Mouse (Mus musculus) intestine, embryonic 15.5 days (tissue): ENCODE results near the gene Hist1h3c. TPM values are rescaled to one million over a fixed set of nuclear protein-coding genes. Genes with fewer than 3 reads are reported as not detected.

Experiments
- ATAC-seq: fragments of 200-750 bp; cut with Nextera tagmentation; 2 replicates; pipeline ENCODE4 v1.8.0; 2017; ENCODE audit warnings: moderate TSS enrichment, moderate library complexity
- H3K27ac ChIP-seq: fragments of 300-500 bp; sonication (generic); 2 replicates; pipeline ENCODE4 v1.5.1; 2015; ENCODE audit warnings: mild to moderate bottlenecking, inconsistent platforms
- H3K27me3 ChIP-seq: fragments of 300-500 bp; sonication (generic); replicated peaks from 2 replicates; pipeline ENCODE4 v1.6.1; 2015; ENCODE audit warnings: inconsistent platforms
- H3K36me3 ChIP-seq: fragments of 300-500 bp; sonication (generic); 2 replicates; pipeline ENCODE4 v1.6.1; 2015; ENCODE audit warnings: inconsistent platforms
- H3K4me1 ChIP-seq: fragments of 300-500 bp; sonication (generic); replicated peaks from 2 replicates; pipeline ENCODE4 v1.6.1; 2015; ENCODE audit warnings: inconsistent platforms
- H3K4me2 ChIP-seq: fragments of 300-500 bp; sonication (generic); replicated peaks from 2 replicates; pipeline ENCODE4 v1.6.1; 2015; ENCODE audit warnings: mild to moderate bottlenecking, inconsistent platforms
- H3K4me3 ChIP-seq: fragments of 300-500 bp; sonication (generic); replicated peaks from 2 replicates; pipeline ENCODE4 v1.5.1; 2015; ENCODE audit warnings: inconsistent platforms
- H3K9ac ChIP-seq: fragments of 300-500 bp; sonication (generic); 2 replicates; pipeline ENCODE4 v1.6.1; 2015; ENCODE audit warnings: inconsistent platforms
- H3K9me3 ChIP-seq: fragments of 300-500 bp; sonication (generic); 2 replicates; pipeline ENCODE4 v1.6.1; 2016; ENCODE audit warnings: inconsistent platforms
- WGBS: fragments of 180-500 bp; shearing (Covaris S2); methylation state at CpG from one replicate; pipeline ENCODE4 v1.1.7; 2015; 5-methylcytosine and 5-hydroxymethylcytosine counted together
- polyA plus RNA-seq: library from polyadenylated mRNA; unstranded; fragments of >200 nt; fragmentation: Nextera tagmentation; extraction: Ambion mirVana; gene quantifications from 2 replicates; pipeline ENCODE4 v1.2.1, GENCODE M21; 2015

Hist1h3c gene
- polyA plus RNA-seq, 1 experiment from 2014 or later = 7.7 TPM

DNA sequence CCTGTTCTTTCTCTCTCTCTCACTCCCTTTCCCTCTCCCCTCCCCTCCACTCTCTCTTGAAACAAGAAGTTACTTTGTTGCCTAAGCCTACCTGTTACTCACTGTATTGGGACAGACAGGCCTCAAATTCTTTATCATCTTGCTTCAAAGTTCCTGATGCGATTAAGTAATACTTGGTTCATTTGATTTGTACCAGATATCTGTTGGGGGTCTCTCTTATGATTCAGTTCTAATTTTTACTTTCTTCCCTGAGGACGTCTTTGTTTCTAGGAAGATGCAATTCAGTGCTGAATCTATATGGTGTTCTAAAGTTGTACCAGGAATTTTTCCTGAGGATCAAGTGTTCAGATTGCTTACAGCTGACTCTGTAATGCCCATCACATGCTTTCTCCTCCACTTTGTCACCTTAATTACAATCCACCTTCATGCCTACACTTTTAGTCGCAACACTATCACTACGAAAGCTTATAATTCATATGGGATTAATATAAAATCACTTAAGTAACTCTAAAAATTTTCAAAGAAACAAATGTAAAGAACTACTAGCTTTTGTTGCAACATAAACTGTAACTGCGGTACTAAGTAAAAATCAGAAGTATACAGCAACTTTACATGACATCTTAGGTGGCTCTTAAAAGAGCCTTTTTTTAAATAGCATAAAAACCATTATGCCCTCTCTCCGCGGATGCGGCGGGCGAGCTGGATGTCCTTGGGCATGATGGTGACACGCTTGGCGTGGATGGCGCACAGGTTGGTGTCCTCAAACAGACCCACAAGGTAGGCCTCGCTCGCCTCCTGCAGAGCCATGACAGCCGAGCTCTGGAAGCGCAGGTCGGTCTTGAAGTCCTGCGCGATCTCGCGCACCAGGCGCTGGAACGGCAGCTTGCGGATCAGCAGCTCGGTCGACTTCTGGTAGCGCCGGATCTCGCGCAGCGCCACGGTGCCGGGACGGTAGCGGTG lies 701 bp downstream of the Hist1h3c start:
- peak overlapping the region; percentile 39 for H3K4me3 ChIP-seq
- H3K27me3 ChIP-seq = no peaks in the 10 kb centered on the region
- H3K9ac ChIP-seq = peak overlapping the region; percentile 45
- ATAC-seq = no peak; the same call in 1 of the 2 replicates
- no peaks in the 10 kb centered on the region for H3K9me3 ChIP-seq
- H3K27ac ChIP-seq = peak overlapping the region; percentile 62
- H3K4me1 ChIP-seq = 0 out of 2 replicates have a peak, but pooled peaks cover 4% of the 10 kb centered on the region
- peak overlapping the region; percentile 54 for H3K4me2 ChIP-seq
- WGBS = 2% methylated on average over 17 of the region's 36 CpGs
- no peaks in the 10 kb centered on the region for H3K36me3 ChIP-seq

- Histone ChIP-seq H3K4me2 (peak overlapping the region; percentile 54), H3K27ac (no peak overlapping the region), H3K9ac (peak overlapping the region; percentile 40; the same call in 1 of the 2 replicates), H3K9me3 (no peaks in the 10 kb centered on the region), H3K27me3 (no peaks in the 10 kb centered on the region), H3K36me3 (no peaks in the 10 kb centered on the region), H3K4me3 (peak overlapping the region; percentile 39; the same call in 1 of the 2 replicates), H3K4me1 (0 out of 2 replicates have a peak, but pooled peaks cover 4% of the 10 kb centered on the region)
- WGBS = 41% methylated on average over 4 of the region's 4 CpGs
- ATAC-seq = no peak
These were observed 1.4 kb downstream of the Hist1h3c start for GRCm38 (mm10) chr13:23743963-23744362.

GRCm38 (mm10) chr13:23743215-23743614 lies 2.2 kb downstream of the Hist1h3c start:
- Histone ChIP-seq H3K36me3 (no peaks in the 10 kb centered on the region), H3K27me3 (no peaks in the 10 kb centered on the region), H3K4me3 (no peak overlapping the region), H3K9ac (no peak overlapping the region), H3K4me1 (0 out of 2 replicates have a peak, but pooled peaks cover 4% of the 10 kb centered on the region), H3K4me2 (no peak overlapping the region), H3K27ac (no peak overlapping the region), H3K9me3 (no peaks in the 10 kb centered on the region)
- no peak for ATAC-seq
- WGBS = 84% methylated on average over 5 of the region's 5 CpGs

- H3K9me3 ChIP-seq = no peaks in the 10 kb centered on the region
- no peak overlapping the region for H3K4me3 ChIP-seq
- H3K9ac ChIP-seq = no peak overlapping the region
- no peaks in the 10 kb centered on the region for H3K36me3 ChIP-seq
- no peak overlapping the region for H3K4me2 ChIP-seq
- no peaks in the 10 kb centered on the region for H3K4me1 ChIP-seq
- H3K27ac ChIP-seq = peak overlapping the region; percentile 51; the same call in 1 of the 2 replicates
- no peaks in the 10 kb centered on the region for H3K27me3 ChIP-seq
- ATAC-seq = no peak
These were observed 3.4 kb downstream of the Hist1h3c start for GRCm38 (mm10) chr13:23742007-23742406.

- Histone ChIP-seq H3K9me3 (no peaks in the 10 kb centered on the region), H3K4me1 (no peaks in the 10 kb centered on the region), H3K27me3 (no peaks in the 10 kb centered on the region), H3K4me3 (no peak overlapping the region), H3K27ac (no peak overlapping the region), H3K36me3 (no peaks in the 10 kb centered on the region), H3K9ac (no peak overlapping the region), H3K4me2 (peak overlapping the region; percentile 94)
- WGBS = 63% methylated on average over 5 of the region's 5 CpGs
- no peak for ATAC-seq
These were observed 4.5 kb downstream of the Hist1h3c start for GRCm38 (mm10) chr13:23740910-23741309.

DNA sequence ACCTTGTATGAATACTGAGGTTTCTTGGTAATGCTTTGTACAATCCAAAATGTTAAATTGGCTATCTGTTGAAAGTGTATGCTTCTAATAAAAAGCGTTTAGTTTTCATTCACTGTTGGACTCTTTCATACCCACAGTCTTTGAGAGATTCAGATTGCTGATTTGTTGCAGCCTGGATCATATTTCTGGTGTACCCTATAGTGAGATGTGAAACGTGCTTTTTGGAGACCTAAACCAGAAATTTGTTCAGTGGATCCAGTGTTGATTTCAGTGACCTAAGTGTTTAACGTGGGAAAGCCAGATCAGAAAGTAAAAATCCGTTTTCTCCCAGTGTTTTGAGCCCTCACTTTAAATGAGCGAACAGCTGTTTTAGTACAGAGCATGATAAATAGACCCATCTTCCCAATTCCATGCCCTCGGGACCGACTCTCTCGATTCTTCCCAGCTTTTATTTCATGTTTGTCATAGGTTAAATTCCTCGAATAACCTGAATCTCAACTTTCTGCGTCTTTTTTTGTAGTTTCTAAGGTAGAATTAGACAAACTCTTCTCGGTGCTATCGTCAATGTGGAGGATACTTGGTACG lies 5.1 kb downstream of the Hist1h3c start:
- Histone ChIP-seq H3K36me3 (no peaks in the 10 kb centered on the region), H3K4me2 (peak overlapping the region; percentile 94), H3K27ac (peak overlapping the region; percentile 99), H3K9me3 (no peaks in the 10 kb centered on the region), H3K4me1 (no peaks in the 10 kb centered on the region), H3K9ac (peak overlapping the region; percentile 91), H3K27me3 (no peaks in the 10 kb centered on the region), H3K4me3 (peak overlapping the region; percentile 59)
- ATAC-seq = no peak
- WGBS = 19% methylated on average over 13 of the region's 13 CpGs

GRCm38 (mm10) chr13:23739922-23740252 lies 5.5 kb downstream of the Hist1h3c start:
- Histone ChIP-seq H3K4me3 (peak overlapping the region; percentile 59), H3K27me3 (no peaks in the 10 kb centered on the region), H3K4me1 (no peaks in the 10 kb centered on the region), H3K36me3 (no peaks in the 10 kb centered on the region), H3K4me2 (peak overlapping the region; percentile 94), H3K27ac (peak overlapping the region; percentile 99), H3K9me3 (no peaks in the 10 kb centered on the region), H3K9ac (peak overlapping the region; percentile 91)
- under 1% methylated on average over 14 of the region's 14 CpGs for WGBS
- ATAC-seq = no peak

DNA sequence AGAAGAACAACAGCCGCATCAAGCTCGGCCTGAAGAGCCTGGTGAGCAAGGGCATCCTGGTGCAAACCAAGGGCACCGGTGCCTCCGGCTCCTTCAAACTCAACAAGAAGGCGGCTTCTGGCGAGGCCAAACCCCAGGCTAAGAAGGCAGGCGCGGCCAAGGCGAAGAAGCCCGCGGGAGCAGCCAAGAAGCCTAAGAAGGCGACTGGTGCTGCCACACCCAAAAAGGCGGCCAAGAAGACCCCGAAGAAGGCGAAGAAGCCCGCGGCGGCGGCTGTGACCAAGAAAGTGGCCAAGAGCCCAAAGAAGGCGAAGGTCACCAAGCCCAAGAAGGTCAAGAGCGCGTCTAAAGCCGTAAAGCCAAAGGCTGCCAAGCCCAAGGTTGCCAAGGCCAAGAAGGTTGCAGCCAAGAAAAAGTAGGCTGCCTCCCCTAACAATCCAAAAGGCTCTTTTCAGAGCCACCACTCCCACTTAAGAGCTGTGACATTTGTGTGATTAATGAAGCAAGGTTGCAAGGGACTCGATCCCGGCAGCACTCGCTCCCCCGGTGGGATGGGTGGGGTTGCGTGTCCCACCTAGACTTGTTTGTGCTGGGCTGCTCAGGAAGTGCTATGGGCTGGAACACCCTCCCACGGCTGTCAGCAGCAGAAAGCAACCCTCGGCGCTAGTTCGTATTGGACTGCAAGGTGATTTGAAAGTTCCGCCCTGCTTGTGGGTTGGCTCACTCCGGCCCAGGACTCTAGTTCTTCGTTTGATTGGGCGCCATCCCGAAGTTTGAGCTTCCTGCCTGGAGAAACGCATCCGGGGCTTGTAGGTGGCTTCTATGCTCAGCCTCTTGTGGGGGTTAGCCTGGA lies 6.1 kb downstream of the Hist1h3c start:
- peak overlapping the region; percentile 59 for H3K4me3 ChIP-seq
- H3K27me3 ChIP-seq = no peaks in the 10 kb centered on the region
- ATAC-seq = peak; percentile 90
- no peaks in the 10 kb centered on the region for H3K9me3 ChIP-seq
- H3K4me1 ChIP-seq = no peaks in the 10 kb centered on the region
- no peaks in the 10 kb centered on the region for H3K36me3 ChIP-seq
- H3K27ac ChIP-seq = peak overlapping the region; percentile 99
- H3K4me2 ChIP-seq = peak overlapping the region; percentile 94
- peak overlapping the region; percentile 91 for H3K9ac ChIP-seq
- WGBS = under 1% methylated on average over 39 of the region's 39 CpGs

- no peaks in the 10 kb centered on the region for H3K27me3 ChIP-seq
- peak within 1 kb of the TSS; percentile 94 for H3K4me2 ChIP-seq
These were observed 6.7 kb downstream of the Hist1h3c start, which contains the start of gene Hist1h1c for GRCm38 (mm10) chr13:23738677-23739068. Gene Hist1h1c (plus strand): TSS chr13:23738808.

GRCm38 (mm10) chr13:23738041-23738440 lies 7.4 kb downstream of the Hist1h3c start:
- H3K4me1 ChIP-seq = no peaks in the 10 kb centered on the region
- H3K36me3 ChIP-seq = no peaks in the 10 kb centered on the region
- 0 out of 2 replicates have a peak overlapping the region, but pooled peaks have one; percentile 91 for H3K9ac ChIP-seq
- peak overlapping the region; percentile 94 for H3K4me2 ChIP-seq
- WGBS = 25% methylated on average over 4 of the region's 4 CpGs
- no peaks in the 10 kb centered on the region for H3K27me3 ChIP-seq
- peak overlapping the region; percentile 99 for H3K27ac ChIP-seq
- H3K9me3 ChIP-seq = no peaks in the 10 kb centered on the region
- no peak for ATAC-seq
- H3K4me3 ChIP-seq = no peak overlapping the region

More at GRCm38 (mm10) chr13:23738677-23739068, 6.7 kb downstream of the Hist1h3c start, which contains the start of gene Hist1h1c:
- WGBS = 0% methylated on average over 38 of the region's 38 CpGs
- H3K4me1 ChIP-seq = no peaks in the 10 kb centered on the region
- peak within 1 kb of the TSS; percentile 91 for H3K9ac ChIP-seq
- H3K4me3 ChIP-seq = peak within 1 kb of the TSS; percentile 59
- peak within 1 kb of the TSS; percentile 99 for H3K27ac ChIP-seq
- no peaks in the 10 kb centered on the region for H3K9me3 ChIP-seq
- peak; percentile 93 for ATAC-seq
- no peaks in the 10 kb centered on the region for H3K36me3 ChIP-seq

DNA sequence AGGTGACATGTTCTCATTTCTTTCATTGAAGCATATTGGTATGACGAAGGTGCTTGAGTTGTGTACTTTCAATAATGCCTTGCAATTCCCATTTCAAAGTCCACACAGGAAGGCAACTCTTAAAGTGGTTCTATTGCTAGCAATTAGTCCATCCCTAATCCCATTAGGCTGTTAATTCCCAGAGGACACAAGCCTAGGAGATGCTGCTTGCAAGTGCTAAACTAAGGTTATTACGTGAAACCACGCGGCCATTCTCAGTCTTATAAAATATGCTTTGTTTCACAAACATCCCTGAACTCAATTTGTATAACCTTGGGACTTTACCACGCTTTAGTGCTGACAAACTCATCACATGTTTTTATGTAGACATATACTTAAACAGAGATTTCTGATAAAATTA lies 8.3 kb downstream of the Hist1h3c start:
- 84% methylated on average over 5 of the region's 5 CpGs for WGBS
- Histone ChIP-seq H3K4me2 (no peak overlapping the region), H3K4me3 (no peak overlapping the region), H3K9ac (no peak overlapping the region), H3K4me1 (no peaks in the 10 kb centered on the region), H3K27ac (no peak overlapping the region), H3K9me3 (no peaks in the 10 kb centered on the region), H3K36me3 (no peaks in the 10 kb centered on the region), H3K27me3 (no peaks in the 10 kb centered on the region)
- ATAC-seq = no peak
